15 mouse cellular contexts compared by ENCODE assay signal in the genomic region with DNA sequence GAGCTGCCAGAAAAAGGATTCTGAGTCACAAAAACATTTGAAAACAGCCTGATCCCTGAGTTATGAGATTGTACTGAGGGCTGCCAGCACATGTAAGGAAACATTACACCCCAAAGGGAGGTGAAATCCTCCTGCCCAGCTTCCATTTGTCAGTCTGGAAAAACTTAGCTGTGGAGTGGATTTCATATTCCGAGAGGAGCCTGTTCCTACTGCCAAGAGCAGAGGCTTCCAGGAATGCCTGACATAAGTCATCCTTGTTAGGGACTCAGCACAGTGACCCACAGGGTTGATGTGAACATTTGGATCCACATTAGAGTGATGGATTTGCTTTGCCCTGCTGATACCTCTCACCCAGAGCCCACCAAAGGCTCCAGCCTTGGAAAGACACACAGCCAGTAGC.
DNase-seq lines count a peak whose midpoint lies in the region.
"Had no signal": no experiment of that assay in that cellular context is flagged by ENCODE, and none has a peak within 500 bp of the region (broad histone marks: within the 10 kb centered on the region; RNA-seq: fewer than 3 reads in every experiment).

No protein-coding gene starts in this region.

- DNase-seq in gastrocnemius, adult 18-20 months (ENCODE audit: low spot score) = peak; percentile 8
- DNase-seq in gastrocnemius, postnatal 10 days = no peak
- peak; percentile 34 to 45 for DNase-seq in layer of hippocampus, postnatal 10 days (ENCODE audit: low spot score in 2 of 2)
- no peak for DNase-seq in layer of hippocampus, adult 9-10 months (ENCODE audit: low spot score)
- DNase-seq in brain, adult 2 months (ENCODE audit: low read depth, low spot score) = peak; percentile 16
- DNase-seq in mesoderm, embryonic 11.5 days (ENCODE audit: low read depth, low spot score) = peak; percentile 21
- no peak for DNase-seq in lung, postnatal 14 days
- DNase-seq: adrenal gland, adult 8-10 months; cerebellum, adult 8-10 months; heart, postnatal 4 days; kidney, postnatal 4 days; liver, postnatal 0 days; right cerebral cortex, adult 18-20 months; right cerebral cortex, postnatal 4 days; thymus, postnatal 25 days had no signal

Comparison
In these comparisons a context has a peak if more than half of its experiments do, and no peak if none do; other contexts are left out.
1. DNase-seq: peak in gastrocnemius, adult 18-20 months (single experiment), layer of hippocampus, postnatal 10 days (2 of 2), brain, adult 2 months (single experiment) and mesoderm, embryonic 11.5 days (single experiment); none in gastrocnemius, postnatal 10 days (single experiment), layer of hippocampus, adult 9-10 months (single experiment) and lung, postnatal 14 days (single experiment).